Mouse (Mus musculus) heart, adult 2 months (tissue): ENCODE measurements at regions not wholly inside any gene's neighbourhood (a gene's known extent, or its start where the extent isn't known, plus 50 kb on each side); places are given as distances from the start of the nearest gene placed in this dataset.

Source experiments
- CTCF ChIP-seq: fragments of 200-600 bp; IDR thresholded peaks from 2 replicates; pipeline ENCODE4 v1.8.1; 2022; ENCODE audit warnings: antibody characterized with exemption, mild to moderate bottlenecking, moderate library complexity
- EP300 ChIP-seq: fragments of 200-500 bp; IDR thresholded peaks from 2 replicates; pipeline ENCODE4 v1.6.1; 2011; ENCODE audit warnings: low read depth, low read length, control low read depth; ENCODE audit not compliant: insufficient read depth
- POLR2A ChIP-seq: fragments of 200-500 bp; IDR thresholded peaks from 2 replicates; pipeline ENCODE4 v1.6.1; 2011; ENCODE audit warnings: mild to moderate bottlenecking, low read depth, low read length, control low read depth; ENCODE audit not compliant: insufficient read depth

DNA sequence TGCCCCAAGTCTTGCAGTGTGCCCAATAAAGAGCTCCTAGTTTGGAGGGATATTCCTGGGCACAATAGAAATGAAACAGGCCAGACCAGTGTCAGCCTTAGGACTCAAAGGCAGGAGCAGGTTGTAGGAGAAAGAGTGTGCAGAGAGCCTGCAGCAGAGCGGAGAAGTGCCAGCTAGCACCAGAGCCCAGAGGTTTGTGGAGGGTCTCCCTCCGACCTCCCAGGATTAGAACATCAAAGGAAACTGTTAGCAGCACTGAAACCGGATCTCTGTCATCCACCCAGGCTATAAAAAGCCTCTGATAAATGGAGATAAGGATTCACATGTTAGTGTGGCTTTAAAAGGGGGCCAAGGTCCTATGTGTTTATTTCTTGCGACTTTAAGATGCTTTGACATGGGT, 196.0 kb downstream of the Smoc2 start:
- TF ChIP-seq CTCF (no peak), POLR2A (no peak), EP300 (no peak)
